Mouse (Mus musculus): Measurements from ENCODE around the gene Prpf6.

DNA sequence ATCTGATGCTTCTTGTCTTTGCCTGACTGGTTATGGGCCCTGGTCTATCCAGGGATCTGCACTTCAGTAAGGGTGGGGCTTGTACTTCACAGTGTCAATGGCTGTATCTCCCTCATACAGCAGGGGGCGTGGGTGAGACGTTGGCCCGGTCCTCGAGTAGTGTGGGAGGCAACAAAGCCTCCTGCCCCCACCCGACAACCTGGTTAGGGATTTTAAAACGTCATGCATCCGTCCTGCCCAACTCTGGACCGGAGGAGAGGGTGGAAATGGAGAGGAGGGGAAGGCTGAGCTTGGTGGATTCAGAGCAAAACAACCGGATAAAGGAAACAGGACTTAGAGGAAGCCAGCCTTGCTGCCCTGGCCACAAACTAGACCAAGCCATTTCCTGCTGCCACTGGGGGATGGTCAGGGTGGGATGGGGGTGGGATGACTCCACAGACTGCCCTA lies 68.0 kb downstream of the Prpf6 start:
- TF ChIP-seq GATA1 (IDR thresholded peaks at IDR 0.05; ENCODE audit: borderline replicate concordance, low read length): no peak
- TF ChIP-seq FLI1 (IDR thresholded peaks at IDR 0.05; ENCODE audit: low read length): no peak

Measured in megakaryocyte, embryonic 14.5 days (primary cell).